Mouse (Mus musculus): ENCODE results near the gene Tgds. TPM values are rescaled to one million over a fixed set of nuclear protein-coding genes. Genes with fewer than 3 reads are reported as not detected.

The Tgds gene
- total RNA-seq, 2 experiments from 2014 or later: 4.6 to 6.2 TPM

Other genes with a start within 250 kb of the Tgds start
- under 1 TPM; 0.31 to 0.70 TPM for gene Dct, start 80.5 kb downstream of the Tgds start, total RNA-seq (2021)
- gene Gpr180, start 4.4 kb upstream of the Tgds start, total RNA-seq (2021): 10 to 100 TPM; 29.6 to 31.1 TPM
- gene Sox21, start 104.3 kb upstream of the Tgds start, total RNA-seq (2021): not detected
- gene Gm9376, start 134.2 kb upstream of the Tgds start, total RNA-seq (2021): not detected

Data from gastrocnemius, postnatal 25 days (tissue).